Mouse (Mus musculus) embryonic fibroblast, embryonic 13.5 days (primary cell): ENCODE data around the gene Ttll6.

Source experiments
- CTCF ChIP-seq: IDR thresholded peaks from 2 replicates; pipeline ENCODE4 v1.5.1; 2011; ENCODE audit warnings: mild to moderate bottlenecking, control low read depth, low read length, moderate library complexity, borderline replicate concordance; ENCODE audit not compliant: insufficient read depth
- POLR2A ChIP-seq: IDR thresholded peaks from 2 replicates; pipeline ENCODE4 v1.6.1; 2011; ENCODE audit warnings: low read depth, mild to moderate bottlenecking, control low read depth, low read length, moderate library complexity

- TF ChIP-seq CTCF (no peak), POLR2A (no peak)
These were observed 35.4 kb downstream of the Ttll6 start for GRCm38 (mm10) chr11:96169016-96169415.
